Mouse (Mus musculus): Measurements from ENCODE around the gene Mavs.
A peak's percentile ranks its signal among the peaks of the same experiment; 100 is the strongest.

Mavs gene

GRCm38 (mm10) chr2:131233307-131234126 is at the start of gene Mavs:
TSS of gene Mavs (plus strand) at chr2:131234063.
- peak; percentile 91 for DNase-seq (ENCODE audit: low read depth, low spot score)

- DNase-seq (ENCODE audit: low read depth, low spot score) = no peak
Measured at GRCm38 (mm10) chr2:131186343-131186742, 47.5 kb upstream of the Mavs start.

- DNase-seq (ENCODE audit: low read depth, low spot score) = peak; percentile 71
Measured at GRCm38 (mm10) chr2:131186771-131187601, 46.9 kb upstream of the Mavs start, which contains the start of the genes Cdc25b and Spef1. TSS of gene Cdc25b (plus strand) at chr2:131186949. TSS of gene Spef1 (minus strand) at chr2:131187282.

GRCm38 (mm10) chr2:131187602-131187922 is 46.3 kb upstream of the Mavs start:
- no peak for DNase-seq (ENCODE audit: low read depth, low spot score)

- no peak for DNase-seq (ENCODE audit: low read depth, low spot score)
Measured at GRCm38 (mm10) chr2:131188311-131188710, 45.6 kb upstream of the Mavs start.

- no peak for DNase-seq (ENCODE audit: low read depth, low spot score)
Measured at GRCm38 (mm10) chr2:131189521-131190309, 44.1 kb upstream of the Mavs start.

GRCm38 (mm10) chr2:131190344-131191004 is 43.4 kb upstream of the Mavs start:
- no peak for DNase-seq (ENCODE audit: low read depth, low spot score)

GRCm38 (mm10) chr2:131191005-131191390 is 42.9 kb upstream of the Mavs start:
- DNase-seq (ENCODE audit: low read depth, low spot score) = no peak

GRCm38 (mm10) chr2:131196606-131197316 is 37.1 kb upstream of the Mavs start:
- DNase-seq (ENCODE audit: low read depth, low spot score) = no peak

GRCm38 (mm10) chr2:131200710-131201109 is 33.2 kb upstream of the Mavs start:
- no peak for DNase-seq (ENCODE audit: low read depth, low spot score)

- DNase-seq (ENCODE audit: low read depth, low spot score) = no peak
Measured at GRCm38 (mm10) chr2:131201262-131201661, 32.6 kb upstream of the Mavs start.

- no peak for DNase-seq (ENCODE audit: low read depth, low spot score)
Measured at GRCm38 (mm10) chr2:131203816-131204409, 29.9 kb upstream of the Mavs start.

GRCm38 (mm10) chr2:131204410-131204981 is 29.4 kb upstream of the Mavs start:
- DNase-seq (ENCODE audit: low read depth, low spot score) = no peak

- no peak for DNase-seq (ENCODE audit: low read depth, low spot score)
Measured at GRCm38 (mm10) chr2:131205521-131206182, 28.2 kb upstream of the Mavs start.

- DNase-seq (ENCODE audit: low read depth, low spot score) = no peak
Measured at GRCm38 (mm10) chr2:131206778-131207177, 27.1 kb upstream of the Mavs start, which contains the start of gene Ap5s1. TSS of gene Ap5s1 (plus strand) at chr2:131207078.

- DNase-seq (ENCODE audit: low read depth, low spot score) = no peak
Measured at GRCm38 (mm10) chr2:131208356-131208755, 25.5 kb upstream of the Mavs start.

GRCm38 (mm10) chr2:131209125-131209795 is 24.6 kb upstream of the Mavs start:
- DNase-seq (ENCODE audit: low read depth, low spot score) = no peak

GRCm38 (mm10) chr2:131209969-131210792 is 23.7 kb upstream of the Mavs start:
- DNase-seq (ENCODE audit: low read depth, low spot score) = peak; percentile 91
